Mouse (Mus musculus): ENCODE results near the gene Platr17. TPM values are rescaled to one million over a fixed set of nuclear protein-coding genes. Genes with fewer than 3 reads are reported as not detected.

Gene Platr17
- polyA plus RNA-seq, 1 experiment from 2014 or later = 0.49 TPM

GRCm38 (mm10) chr17:33928251-33928947, 23.5 kb downstream of the Platr17 start:
- H3K36me3 ChIP-seq = peaks cover 35% of the 10 kb centered on the region
- peaks cover 31% of the 10 kb centered on the region for H3K4me1 ChIP-seq (replicated peaks)
- H3K27ac ChIP-seq = peak overlapping the region; percentile 76; the same call in 1 of the 2 replicates
- H3K4me3 ChIP-seq = peak overlapping the region; percentile 90
- H3K27me3 ChIP-seq = no peaks in the 10 kb centered on the region
- H3K4me2 ChIP-seq = peak overlapping the region; percentile 99
- 67% methylated on average over 21 of the region's 21 CpGs for WGBS
- H3K9me3 ChIP-seq = no peaks in the 10 kb centered on the region
- ATAC-seq (ENCODE audit: low FRiP score) = no peak
- peak overlapping the region; percentile 95 for H3K9ac ChIP-seq

DNA sequence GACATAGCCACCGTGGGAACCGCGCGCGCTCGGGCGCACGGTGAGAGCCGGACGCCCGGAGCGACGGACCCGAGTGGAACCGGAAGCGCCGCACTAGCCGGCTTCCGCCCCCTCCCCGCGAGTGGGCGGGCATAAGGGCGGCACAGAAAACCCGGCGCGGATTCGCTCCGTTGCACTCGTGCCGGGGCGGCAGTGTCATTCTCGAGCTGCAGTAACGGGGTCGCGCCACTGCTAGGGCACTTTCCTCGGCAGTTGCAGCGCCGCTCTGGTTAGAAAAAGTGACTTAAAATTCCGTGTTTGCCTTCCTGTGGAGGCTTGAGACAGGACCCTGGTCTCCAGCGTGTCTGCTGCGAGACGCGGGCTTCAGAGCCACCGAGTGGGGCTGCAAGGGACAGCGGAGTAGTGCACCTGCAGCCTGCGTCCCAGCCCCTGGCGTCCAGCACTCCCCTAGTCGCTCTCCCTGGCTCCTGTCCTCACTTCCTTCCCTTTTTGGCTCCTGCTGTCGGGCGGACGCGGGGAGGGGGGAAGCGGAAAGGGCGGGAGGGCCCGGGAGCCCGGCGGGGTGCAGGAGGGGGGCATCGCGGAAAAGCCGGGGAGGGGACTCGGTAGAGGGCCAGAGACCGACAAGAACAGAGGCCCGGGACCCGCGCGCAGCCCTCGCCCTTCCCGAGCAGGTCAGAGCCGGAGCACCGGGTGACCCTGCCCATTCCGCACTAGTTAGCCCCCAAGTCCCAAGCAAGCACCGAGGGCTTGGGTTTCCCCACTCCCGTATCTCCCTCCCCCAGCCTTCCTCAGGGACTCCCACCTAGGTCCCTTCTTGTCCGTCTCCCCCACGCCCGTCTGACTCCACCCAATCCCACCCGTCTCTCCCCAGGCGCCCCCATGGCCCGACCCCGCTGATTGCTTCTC, 24.7 kb downstream of the Platr17 start, which contains the start of gene Rgl2:
Gene Rgl2 (plus strand): TSS at position 173 of the 909 bp plus-strand sequence.
- peak; percentile 84 for ATAC-seq (ENCODE audit: low FRiP score)
- H3K36me3 ChIP-seq = peaks cover 46% of the 10 kb centered on the region
- peaks cover 31% of the 10 kb centered on the region for H3K4me1 ChIP-seq (replicated peaks)
- WGBS = under 1% methylated on average over 70 of the region's 80 CpGs
- peak within 1 kb of the TSS; percentile 99 for H3K4me2 ChIP-seq
- H3K9ac ChIP-seq = peak within 1 kb of the TSS; percentile 95
- no peaks in the 10 kb centered on the region for H3K9me3 ChIP-seq
- peak within 1 kb of the TSS; percentile 97 for H3K27ac ChIP-seq
- peak within 1 kb of the TSS; percentile 90 for H3K4me3 ChIP-seq
- no peaks in the 10 kb centered on the region for H3K27me3 ChIP-seq

GRCm38 (mm10) chr17:33930280-33931158, 25.6 kb downstream of the Platr17 start:
- H3K27ac ChIP-seq = peak overlapping the region; percentile 97
- H3K9ac ChIP-seq = peak overlapping the region; percentile 95
- peak overlapping the region; percentile 90 for H3K4me3 ChIP-seq
- 0 out of 2 replicates have a peak, but pooled peaks have one; percentile 4 for ATAC-seq (ENCODE audit: low FRiP score)
- peaks cover 31% of the 10 kb centered on the region for H3K4me1 ChIP-seq (replicated peaks)
- peaks cover 48% of the 10 kb centered on the region for H3K36me3 ChIP-seq
- WGBS = under 1% methylated on average over 45 of the region's 45 CpGs
- no peaks in the 10 kb centered on the region for H3K9me3 ChIP-seq
- peak overlapping the region; percentile 99 for H3K4me2 ChIP-seq
- H3K27me3 ChIP-seq = no peaks in the 10 kb centered on the region

DNA sequence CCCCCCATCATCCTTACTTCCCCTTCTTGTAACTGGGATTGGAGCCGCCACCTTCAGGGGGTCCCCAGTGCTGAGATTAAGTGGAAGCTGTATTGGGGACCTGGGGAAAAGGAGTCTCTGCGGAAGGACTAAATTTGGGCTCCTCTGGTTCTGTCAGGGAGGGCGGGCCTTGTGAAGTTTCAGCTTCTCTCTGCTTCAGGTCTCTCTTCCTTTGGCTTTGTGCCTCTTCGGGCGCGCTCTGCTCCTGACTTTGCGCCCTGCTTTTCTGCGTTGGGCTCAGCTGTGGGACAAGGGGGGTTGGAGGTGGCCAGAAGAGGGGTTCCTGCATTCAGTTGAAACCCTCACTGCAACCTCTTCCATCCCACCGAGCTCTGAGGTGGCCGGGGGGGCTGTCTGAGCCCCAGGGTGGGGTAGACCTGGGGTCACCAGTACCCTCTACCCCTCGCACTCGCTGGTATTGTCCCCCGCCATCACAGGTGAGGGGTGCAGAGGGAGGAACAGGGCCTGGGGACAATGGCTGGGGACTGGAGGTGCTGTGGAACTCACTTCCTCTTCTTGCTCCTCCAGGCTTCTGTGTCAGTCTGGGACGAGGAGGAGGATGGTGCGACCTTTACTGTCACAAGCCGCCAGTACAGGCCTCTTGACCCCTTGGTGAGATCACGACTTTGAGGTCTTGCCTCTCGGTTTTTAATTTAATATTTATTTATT, 26.4 kb downstream of the Platr17 start:
- WGBS = 37% methylated on average over 18 of the region's 18 CpGs
- peaks cover 49% of the 10 kb centered on the region for H3K36me3 ChIP-seq
- no peaks in the 10 kb centered on the region for H3K27me3 ChIP-seq
- H3K9ac ChIP-seq = peak overlapping the region; percentile 95
- no peaks in the 10 kb centered on the region for H3K9me3 ChIP-seq
- ATAC-seq (ENCODE audit: low FRiP score) = no peak
- peak overlapping the region; percentile 99 for H3K4me2 ChIP-seq
- H3K4me3 ChIP-seq = peak overlapping the region; percentile 90
- peaks cover 31% of the 10 kb centered on the region for H3K4me1 ChIP-seq (replicated peaks)
- H3K27ac ChIP-seq = no peak overlapping the region

- H3K4me3 ChIP-seq = no peak overlapping the region
- 93% methylated on average over 11 of the region's 11 CpGs for WGBS
These were observed 27.0 kb downstream of the Platr17 start for GRCm38 (mm10) chr17:33931947-33932346.

DNA sequence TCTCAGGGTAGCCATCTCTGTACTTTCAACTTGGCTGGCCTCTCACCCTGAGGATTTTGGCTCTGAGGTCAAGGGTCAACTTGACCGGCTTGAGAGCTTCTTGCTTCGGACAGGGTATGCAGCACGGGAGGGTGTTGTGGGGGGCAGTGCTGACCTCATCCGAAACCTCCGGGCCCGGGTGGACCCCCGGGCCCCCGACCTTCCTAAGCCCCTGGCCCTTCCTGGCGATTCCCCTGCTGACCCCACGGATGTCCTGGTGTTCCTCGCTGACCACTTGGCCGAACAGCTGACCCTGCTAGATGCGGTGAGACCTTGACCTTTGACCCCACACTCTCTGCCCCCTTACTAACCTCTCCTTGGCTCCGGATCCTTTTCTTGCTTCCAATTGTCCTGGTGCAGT, 27.5 kb downstream of the Platr17 start:
- H3K9ac ChIP-seq = no peak overlapping the region
- H3K36me3 ChIP-seq = peaks cover 54% of the 10 kb centered on the region
- H3K27me3 ChIP-seq = no peaks in the 10 kb centered on the region
- H3K27ac ChIP-seq = no peak overlapping the region
- no peak for ATAC-seq (ENCODE audit: low FRiP score)
- 88% methylated on average over 14 of the region's 14 CpGs for WGBS
- H3K4me3 ChIP-seq = no peak overlapping the region
- H3K9me3 ChIP-seq = no peaks in the 10 kb centered on the region
- H3K4me2 ChIP-seq = no peak overlapping the region
- H3K4me1 ChIP-seq (replicated peaks) = peaks cover 30% of the 10 kb centered on the region

More at GRCm38 (mm10) chr17:33931947-33932346, 27.0 kb downstream of the Platr17 start:
- H3K4me1 ChIP-seq (replicated peaks) = peaks cover 31% of the 10 kb centered on the region
- ATAC-seq (ENCODE audit: low FRiP score) = no peak
- H3K27ac ChIP-seq = no peak overlapping the region
- H3K36me3 ChIP-seq = peaks cover 49% of the 10 kb centered on the region
- no peak overlapping the region for H3K9ac ChIP-seq
- H3K27me3 ChIP-seq = no peaks in the 10 kb centered on the region
- H3K4me2 ChIP-seq = no peak overlapping the region
- no peaks in the 10 kb centered on the region for H3K9me3 ChIP-seq

DNA sequence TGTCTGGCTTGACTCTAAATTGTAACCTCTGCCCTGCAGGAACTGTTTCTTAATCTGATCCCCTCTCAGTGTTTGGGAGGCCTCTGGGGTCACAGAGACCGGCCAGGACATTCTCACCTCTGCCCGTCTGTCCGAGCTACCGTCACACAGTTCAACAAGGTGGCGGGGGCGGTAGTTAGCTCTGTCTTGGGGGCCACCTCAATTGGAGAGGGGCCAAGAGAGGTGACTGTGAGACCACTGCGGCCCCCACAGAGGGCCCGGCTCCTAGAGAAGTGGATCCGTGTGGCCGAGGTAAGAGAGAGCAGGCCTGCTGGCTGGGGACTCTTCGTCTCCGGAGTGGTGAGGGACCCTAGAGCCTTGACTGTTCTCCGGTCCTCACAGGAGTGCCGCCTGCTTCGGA, 28.0 kb downstream of the Platr17 start:
- Histone ChIP-seq H3K4me1 (replicated peaks) (peaks cover 25% of the 10 kb centered on the region), H3K36me3 (peaks cover 53% of the 10 kb centered on the region), H3K9me3 (no peaks in the 10 kb centered on the region), H3K4me2 (no peak overlapping the region), H3K27ac (no peak overlapping the region), H3K9ac (no peak overlapping the region), H3K27me3 (no peaks in the 10 kb centered on the region), H3K4me3 (no peak overlapping the region)
- no peak for ATAC-seq (ENCODE audit: low FRiP score)
- WGBS = 91% methylated on average over 15 of the region's 15 CpGs

- Histone ChIP-seq H3K9ac (no peak overlapping the region), H3K4me1 (replicated peaks) (peaks cover 25% of the 10 kb centered on the region), H3K27me3 (no peaks in the 10 kb centered on the region), H3K27ac (no peak overlapping the region), H3K4me3 (no peak overlapping the region), H3K9me3 (no peaks in the 10 kb centered on the region), H3K4me2 (no peak overlapping the region), H3K36me3 (peaks cover 61% of the 10 kb centered on the region)
- ATAC-seq (ENCODE audit: low FRiP score) = no peak
- 88% methylated on average over 21 of the region's 21 CpGs for WGBS
These were observed 30.6 kb downstream of the Platr17 start for GRCm38 (mm10) chr17:33935422-33936055.

GRCm38 (mm10) chr17:33936993-33937392, 32.1 kb downstream of the Platr17 start:
- H3K9me3 ChIP-seq = no peaks in the 10 kb centered on the region
- H3K27ac ChIP-seq = no peak overlapping the region
- peaks cover 24% of the 10 kb centered on the region for H3K4me1 ChIP-seq (replicated peaks)
- no peak overlapping the region for H3K9ac ChIP-seq
- WGBS = 82% methylated on average over 15 of the region's 15 CpGs
- peaks cover 62% of the 10 kb centered on the region for H3K36me3 ChIP-seq
- H3K27me3 ChIP-seq = no peaks in the 10 kb centered on the region
- no peak overlapping the region for H3K4me2 ChIP-seq
- no peak overlapping the region for H3K4me3 ChIP-seq
- ATAC-seq (ENCODE audit: low FRiP score) = no peak

DNA sequence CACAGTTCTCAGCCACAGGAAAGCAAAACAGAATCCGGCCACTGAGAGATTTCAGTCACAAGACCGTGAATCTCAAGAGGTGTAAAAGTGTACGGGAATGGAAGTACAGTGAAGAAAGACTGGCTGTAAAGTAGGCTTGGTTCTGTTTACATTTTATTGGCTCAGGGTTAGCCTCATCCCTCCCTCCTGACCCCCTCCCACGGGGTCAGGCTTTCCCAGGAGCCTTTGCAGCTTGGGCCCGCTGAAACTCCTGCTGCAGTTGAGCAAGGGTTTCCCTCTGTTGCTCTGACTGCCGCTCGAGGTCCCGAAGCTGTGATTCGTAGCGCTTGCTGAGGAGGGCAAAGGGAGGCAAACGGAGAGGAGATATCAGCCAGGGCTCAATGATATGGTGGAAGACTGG, 33.8 kb downstream of the Platr17 start:
- Histone ChIP-seq H3K27ac (no peak overlapping the region), H3K4me3 (peak overlapping the region; percentile 88), H3K36me3 (peaks cover 57% of the 10 kb centered on the region), H3K4me2 (peak overlapping the region; percentile 86), H3K4me1 (replicated peaks) (peaks cover 25% of the 10 kb centered on the region), H3K9me3 (no peaks in the 10 kb centered on the region), H3K27me3 (no peaks in the 10 kb centered on the region), H3K9ac (no peak overlapping the region)
- ATAC-seq (ENCODE audit: low FRiP score) = no peak
- 81% methylated on average over 11 of the region's 11 CpGs for WGBS

Measured in hindbrain, embryonic 13.5 days (tissue).